Mouse (Mus musculus) v-Abl transformed pro-B cells (cell line): ENCODE results near the gene Nubpl.
"Not testable (repeated sequence)": the region's sequence is repeated elsewhere in the genome, so short reads cannot be mapped to it uniquely, and the experiment has no call there.

Experiments used
- in situ Hi-C, 2 experiments: fragments of 400-800 bp; cut with MboI; formaldehyde crosslinking; loops; one replicate each; pipeline ENCODE4 v1.15.1; 2025; ENCODE audit not compliant: unreplicated experiment in 2 of 2

The Nubpl gene

GRCm38 (mm10) chr12:52097650-52098070 lies at the start of gene Nubpl:
TSS of gene Nubpl (plus strand) at chr12:52097737.
- in situ Hi-C loops: no loop called here

- in situ Hi-C loops: no loop called here
Observed at GRCm38 (mm10) chr12:52049324-52049723, 48.2 kb upstream of the Nubpl start.

- in situ Hi-C loops: not testable (repeated sequence)
Observed at GRCm38 (mm10) chr12:52079296-52079695, 18.2 kb upstream of the Nubpl start.

GRCm38 (mm10) chr12:52097049-52097649 lies 388 bp upstream of the Nubpl start:
- in situ Hi-C loops: no loop called here

DNA sequence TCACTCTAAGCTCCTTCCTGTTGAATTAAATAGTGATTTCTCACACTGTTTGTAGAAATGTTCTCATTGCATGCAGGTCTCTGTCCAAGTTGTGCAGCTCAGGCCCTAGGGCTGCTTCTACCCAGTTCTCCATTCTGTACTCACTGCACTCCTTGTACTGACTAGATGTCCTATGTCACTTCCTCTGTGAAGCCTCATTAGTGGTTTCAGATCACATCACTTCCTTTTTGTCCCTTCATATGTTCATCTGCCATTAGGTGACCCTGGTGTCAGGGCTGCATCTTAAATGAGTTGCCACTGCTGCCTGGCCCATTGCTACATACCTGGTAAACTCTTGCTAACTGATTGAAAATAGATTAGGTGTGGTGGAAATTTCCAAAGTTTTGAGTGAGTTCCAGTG lies 22.7 kb downstream of the Nubpl start:
- in situ Hi-C loops: no loop called here

- in situ Hi-C loops: no loop called here
Observed at GRCm38 (mm10) chr12:52126407-52126806, 28.9 kb downstream of the Nubpl start.

DNA sequence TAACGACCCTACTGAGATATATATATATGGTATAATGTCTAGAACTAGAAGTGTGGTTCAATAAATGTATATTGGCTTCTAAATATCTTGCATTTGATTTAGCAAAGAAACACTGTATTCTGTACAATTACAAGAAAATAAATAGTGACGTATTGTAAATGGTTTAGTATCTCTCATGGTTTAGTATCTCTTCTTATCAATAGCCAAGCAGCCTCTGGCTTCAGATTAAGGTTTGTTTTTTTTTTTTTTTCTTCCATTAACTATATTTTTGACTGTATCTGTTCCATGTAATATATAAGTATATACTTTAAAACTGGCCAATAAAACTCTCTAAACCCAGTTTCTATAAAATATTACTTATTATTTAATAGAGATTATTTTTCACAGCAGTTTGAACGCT lies 31.5 kb downstream of the Nubpl start:
- in situ Hi-C loops: no loop called here

- in situ Hi-C loops: no loop called here
Observed at GRCm38 (mm10) chr12:52132256-52132655, 34.7 kb downstream of the Nubpl start.

DNA sequence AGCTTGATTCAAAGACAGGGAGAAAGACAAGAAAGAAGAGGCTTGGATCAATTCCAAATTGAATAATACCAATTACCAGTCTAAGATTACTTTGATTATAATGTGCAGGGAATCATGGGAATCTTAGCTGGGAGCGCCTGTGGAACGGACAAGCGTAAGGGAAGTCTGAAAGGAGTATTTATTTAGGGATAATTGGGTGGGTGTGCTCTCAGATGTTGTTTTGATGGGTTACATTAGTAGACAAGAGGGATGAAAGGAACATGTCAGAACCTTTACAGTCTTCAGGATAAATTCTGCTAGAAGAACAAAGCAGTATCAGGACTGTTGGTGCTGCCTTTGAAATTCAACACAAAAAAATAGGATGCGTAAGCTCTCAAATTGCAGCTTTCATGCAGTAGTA lies 40.8 kb downstream of the Nubpl start:
- in situ Hi-C loops: no loop called here

DNA sequence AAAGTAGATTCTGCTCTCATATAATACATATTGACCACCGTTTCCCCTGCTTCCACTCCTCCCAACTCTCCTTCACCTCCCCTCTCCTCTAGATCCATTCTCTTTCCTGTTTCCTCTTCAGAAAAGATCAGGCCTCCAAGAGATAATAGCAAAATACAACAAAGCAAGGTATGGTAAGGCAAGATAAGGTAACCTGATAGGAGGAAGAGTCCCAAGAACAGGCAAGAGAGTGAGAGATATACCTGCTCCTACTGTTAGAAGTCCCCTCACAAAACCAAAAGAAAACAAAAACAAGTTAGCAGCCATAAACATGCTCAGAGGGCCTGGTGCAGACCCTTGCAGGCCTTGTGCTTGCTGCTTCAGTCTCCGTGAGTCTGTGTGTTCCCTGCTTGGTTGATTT lies 49.1 kb downstream of the Nubpl start:
- in situ Hi-C loops: no loop called here

DNA sequence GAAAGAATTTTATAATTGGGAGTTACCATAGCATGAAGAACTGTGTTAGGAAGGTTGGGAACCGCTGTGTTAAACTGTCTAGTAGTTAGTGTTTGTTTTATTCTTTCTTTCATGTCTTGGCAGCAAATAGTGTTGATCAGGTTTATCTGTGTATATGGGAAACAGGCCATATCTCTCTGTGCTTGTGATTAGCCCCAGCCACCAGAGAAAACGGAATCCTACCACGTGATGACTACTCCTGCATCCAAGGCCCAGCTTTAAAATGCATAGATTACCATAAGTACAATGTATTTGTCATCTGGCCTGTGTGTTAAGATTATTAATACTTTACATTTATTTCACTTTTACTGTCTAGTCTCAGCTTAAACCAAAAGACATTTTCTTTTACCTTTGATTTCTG lies 51.9 kb downstream of the Nubpl start:
- in situ Hi-C loops: no loop called here

GRCm38 (mm10) chr12:52152071-52152470 lies 54.5 kb downstream of the Nubpl start:
- in situ Hi-C loops: no loop called here

GRCm38 (mm10) chr12:52154906-52155305 lies 57.4 kb downstream of the Nubpl start:
- in situ Hi-C loops: no loop called here

DNA sequence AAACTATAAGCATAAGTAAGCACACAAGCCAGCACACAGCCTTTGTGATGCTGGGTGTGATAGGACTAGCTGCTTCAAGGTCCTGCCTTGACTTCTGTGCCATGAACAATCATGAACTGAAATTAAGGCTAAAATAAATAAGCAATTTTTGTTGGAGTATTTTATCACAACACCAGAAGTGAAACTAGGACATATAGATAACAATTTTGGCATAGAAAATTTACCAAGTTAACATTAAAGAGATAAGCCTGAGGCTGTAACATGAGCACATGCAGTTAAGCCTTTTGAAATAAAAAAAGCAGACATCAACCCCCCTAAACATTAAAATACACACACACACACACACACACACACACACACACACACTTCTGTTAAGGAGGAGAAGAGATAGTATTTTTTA lies 66.9 kb downstream of the Nubpl start:
- in situ Hi-C loops: no loop called here

DNA sequence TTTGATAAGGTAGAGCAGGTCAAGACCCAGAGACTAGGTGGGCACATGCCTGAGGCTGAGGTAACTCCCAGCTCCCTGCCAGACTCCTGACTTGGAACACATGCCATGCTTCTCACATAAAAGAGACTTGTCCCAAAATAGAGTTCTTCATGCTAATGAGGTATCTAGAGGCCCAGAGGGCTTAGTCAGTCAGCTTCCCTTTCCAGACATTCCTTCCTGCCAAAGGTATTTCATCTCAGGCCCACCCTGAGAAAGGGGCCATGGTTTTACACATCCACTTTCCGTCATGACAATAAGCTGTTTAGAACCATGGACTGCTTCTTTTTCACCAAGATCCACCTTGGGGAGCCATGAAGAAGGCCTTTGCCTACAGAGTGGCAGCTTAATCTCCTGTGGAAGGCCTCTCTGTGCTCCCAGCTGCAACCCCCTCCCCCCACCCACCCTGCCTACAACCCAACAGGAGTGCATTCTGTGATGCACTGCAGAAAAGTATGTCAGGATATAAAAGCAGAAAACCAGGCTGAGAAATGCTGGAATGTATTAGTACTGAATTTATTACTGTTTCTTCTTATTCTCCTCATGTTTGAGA lies 88.8 kb downstream of the Nubpl start:
- in situ Hi-C loops: no loop called here

GRCm38 (mm10) chr12:52186963-52187590 lies 89.5 kb downstream of the Nubpl start:
- in situ Hi-C loops: no loop called here

DNA sequence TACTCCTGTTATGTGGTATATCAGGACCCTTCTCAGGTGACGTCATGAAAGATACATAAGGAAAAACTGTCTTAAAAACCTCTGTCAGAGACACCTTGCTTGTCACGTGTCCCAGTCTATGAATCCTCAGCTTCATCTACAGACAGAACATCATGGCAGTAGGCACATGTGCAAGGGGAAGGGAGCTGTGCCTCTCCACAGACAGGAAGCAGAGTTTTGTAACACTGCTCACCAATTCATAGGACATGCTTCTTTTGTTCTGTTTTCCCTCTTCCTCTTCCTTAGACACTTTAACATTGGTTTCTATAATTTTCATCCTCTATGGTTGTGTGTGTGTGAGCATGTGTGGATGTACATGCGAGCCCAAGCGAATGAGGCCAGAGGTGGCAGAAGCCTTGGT lies 100.9 kb downstream of the Nubpl start:
- in situ Hi-C loops: no loop called here

GRCm38 (mm10) chr12:52209121-52209610 lies 111.6 kb downstream of the Nubpl start:
- in situ Hi-C loops: no loop called here

- in situ Hi-C loops: no loop called here
Observed at GRCm38 (mm10) chr12:52211144-52211543, 113.6 kb downstream of the Nubpl start.

- in situ Hi-C loops: no loop called here
Observed at GRCm38 (mm10) chr12:52214837-52215236, 117.3 kb downstream of the Nubpl start.

DNA sequence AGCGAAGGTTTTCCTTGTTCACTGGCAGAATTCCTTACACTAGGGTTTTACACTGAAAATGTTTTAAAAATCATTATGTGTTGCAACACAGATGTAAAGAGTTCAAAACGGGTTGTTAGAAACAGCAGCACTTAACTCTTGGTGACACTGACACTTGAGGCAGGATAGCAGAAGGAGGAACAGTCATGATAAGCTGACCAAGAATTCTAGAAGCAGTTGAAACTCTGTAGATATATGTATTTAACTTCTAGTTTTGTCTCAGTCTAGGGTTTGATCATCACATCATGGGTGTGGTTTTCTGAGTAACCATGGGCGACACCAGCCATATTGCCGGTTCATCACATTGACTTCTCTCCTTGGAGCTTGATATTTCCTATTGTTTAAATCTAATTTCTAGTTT lies 127.4 kb downstream of the Nubpl start:
- in situ Hi-C loops: no loop called here

DNA sequence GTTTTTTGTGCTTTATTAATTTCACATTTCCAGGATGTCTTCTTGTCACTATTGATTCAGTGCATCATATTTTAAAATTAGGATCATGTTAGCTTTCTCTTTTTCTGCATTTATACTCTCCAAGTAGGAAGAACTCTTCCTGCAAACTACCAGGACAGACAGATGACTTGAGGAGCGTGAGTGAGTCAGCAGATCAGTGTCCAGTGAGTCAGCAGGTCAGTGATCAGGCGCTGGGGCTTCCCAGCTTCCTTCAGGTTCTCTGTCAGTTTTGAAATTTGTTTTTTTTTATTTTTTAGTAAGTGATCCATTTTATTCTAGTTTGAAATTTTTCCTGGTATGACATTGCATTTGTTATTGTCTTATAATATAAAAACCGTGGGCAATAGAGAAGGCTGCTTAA lies 131.2 kb downstream of the Nubpl start:
- in situ Hi-C loops: no loop called here
